ENCODE assay signal across 11 mouse cellular contexts in the genomic region with DNA sequence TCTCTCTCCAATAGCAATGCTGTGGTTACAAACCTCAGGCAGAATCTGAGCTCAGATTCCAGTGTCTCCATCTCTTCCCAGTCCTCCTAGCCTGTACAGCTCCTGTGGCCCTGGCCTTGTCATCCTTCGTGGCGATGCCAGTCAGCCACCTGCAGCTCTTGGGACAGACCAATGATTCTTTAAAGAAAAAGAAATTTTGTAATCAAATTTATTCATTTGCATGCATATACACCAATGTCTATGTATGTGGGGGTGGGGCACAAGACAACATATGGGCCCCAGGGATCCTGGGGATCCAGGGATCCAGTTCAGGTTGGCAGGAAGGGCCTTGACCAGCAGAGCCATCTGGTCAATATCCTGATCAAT. TPM values are rescaled to one million over a fixed set of nuclear protein-coding genes. Genes with fewer than 3 reads are reported as not detected.
A peak's percentile ranks its signal among the peaks of the same experiment; 100 is the strongest.
DNase-seq lines count a peak whose midpoint lies in the region; ATAC-seq and TF ChIP-seq lines count a peak whose summit lies in the region.
"Had no signal": no experiment of that assay in that cellular context is flagged by ENCODE, and none has a peak within 500 bp of the region (broad histone marks: within the 10 kb centered on the region; RNA-seq: fewer than 3 reads in every experiment).

No protein-coding gene starts in this region.

- H3K27ac ChIP-seq in left cerebral cortex, adult 2 months = peak overlapping the region; percentile 69
- peak overlapping the region; percentile 100 for H3K27ac ChIP-seq in hindbrain, embryonic 13.5 days

- H3K9me3 ChIP-seq in hindbrain, embryonic 13.5 days = no peaks in the 10 kb centered on the region
- H3K9me3 ChIP-seq: megakaryocyte, embryonic 14.5 days had no signal

- H3K9ac ChIP-seq in hindbrain, embryonic 13.5 days = no peak overlapping the region

- intact Hi-C loops in left cerebral cortex, adult 2 months (cut with DNase I) = loop anchor here (2.0 kb wide), 1 partner anchor 30 kb away; no protein-coding TSS in a partner anchor
- intact Hi-C loops in left cerebral cortex, postnatal 14 days (cut with DNase I) = no loop called here

- no peaks in the 10 kb centered on the region for H3K36me3 ChIP-seq in hindbrain, embryonic 13.5 days
- H3K36me3 ChIP-seq in myocyte (ENCODE audit: control insufficient read depth, insufficient read depth) = no peaks in the 10 kb centered on the region

- no peak for ATAC-seq in hindbrain, embryonic 13.5 days (ENCODE audit: low FRiP score)

- no peaks in the 10 kb centered on the region for H3K27me3 ChIP-seq in hindbrain, embryonic 13.5 days
- no peaks in the 10 kb centered on the region for H3K27me3 ChIP-seq in myocyte (ENCODE audit: control insufficient read depth, insufficient read depth, insufficient read length)
- H3K27me3 ChIP-seq: megakaryocyte, embryonic 14.5 days had no signal

- no peak overlapping the region for H3ac ChIP-seq in myocyte (ENCODE audit: control insufficient read depth, insufficient read length)

- H3K4me1 ChIP-seq in hindbrain, embryonic 13.5 days (replicated peaks) = peaks cover 72% of the 10 kb centered on the region

- TF ChIP-seq POLR2A in myocyte (IDR thresholded peaks at IDR 0.05; ENCODE audit: insufficient read length, low read depth) = no peak

- H3K79me2 ChIP-seq in myocyte (ENCODE audit: control insufficient read depth, insufficient read depth) = peaks cover 2% of the 10 kb centered on the region

- 81% methylated on average over 2 of the region's 2 CpGs for WGBS in hindbrain, embryonic 13.5 days

- peak; percentile 43 for DNase-seq in cerebellum, adult 9-10 months
- DNase-seq in cerebellum, postnatal 4 days (ENCODE audit: low spot score in 2 of 2) = no peak
- no peak for DNase-seq in left cerebral cortex, adult 2 months (ENCODE audit: extremely low spot score in 1 of 2, low spot score in 2 of 2)
- DNase-seq in left cerebral cortex, postnatal 14 days (ENCODE audit: low spot score in 2 of 2) = no peak
- DNase-seq in thymus, postnatal 14 days = no peak
- DNase-seq in left cerebral cortex, adult 18-20 months (ENCODE audit: low spot score in 2 of 2) = no peak
- DNase-seq: cerebellum, postnatal 36 days; liver had no signal

- TF ChIP-seq CTCF in left cerebral cortex, adult 2 months (IDR thresholded peaks at IDR 0.05) = no peak

- H3K4me3 ChIP-seq in left cerebral cortex, adult 2 months = no peak overlapping the region
- H3K4me3 ChIP-seq in hindbrain, embryonic 13.5 days = no peak overlapping the region
- no peak overlapping the region for H3K4me3 ChIP-seq in myocyte
- H3K4me3 ChIP-seq: megakaryocyte, embryonic 14.5 days had no signal

- H3K4me2 ChIP-seq in hindbrain, embryonic 13.5 days = no peak overlapping the region
- peak overlapping the region; percentile 61 for H3K4me2 ChIP-seq in myocyte (ENCODE audit: low read depth)

TF ChIP-seq in myocyte, 11 proteins besides CTCF, POLR2A, EP300 and RAD21:
- TF ChIP-seq TCF3 (IDR thresholded peaks at IDR 0.05; ENCODE audit: insufficient read length, low read depth) = no peak
- no peak for TF ChIP-seq REST (IDR thresholded peaks at IDR 0.05; ENCODE audit: insufficient read depth, insufficient read length)
- no peak for TF ChIP-seq SRF (IDR thresholded peaks at IDR 0.05; ENCODE audit: control insufficient read depth, insufficient read length, low read depth)
- no peak for TF ChIP-seq CEBPB (IDR thresholded peaks at IDR 0.05; ENCODE audit: insufficient read depth, poor library complexity, severe bottlenecking)
- TF ChIP-seq USF1 (IDR thresholded peaks at IDR 0.05; ENCODE audit: low read depth) = no peak
- no peak for TF ChIP-seq E2F4 (IDR thresholded peaks at IDR 0.05; ENCODE audit: insufficient read depth)
TF ChIP-seq in myocyte: peak in this region for 0.

RNA-seq across cellular contexts. Expression of gene Irf2bpl, which starts 57.4 kb away (rescaled TPM):
- 10 to 100 TPM; 74.3 to 80.8 TPM for total RNA-seq in left cerebral cortex, adult 2 months (2021)
- 10 to 100 TPM; 74.0 to 78.2 TPM for total RNA-seq in left cerebral cortex, postnatal 14 days (2021)
- 66.4 and 70.0 TPM in 2 replicates for polyA plus RNA-seq in hindbrain, embryonic 13.5 days (2015; fragmentation: Nextera tagmentation; extraction: Ambion mirVana)
- polyA plus RNA-seq in myocyte (2012; fragmentation: generic; extraction: Trizol) = 59.1 TPM
- total RNA-seq in left cerebral cortex, adult 18-20 months (2021) = 10 to 100 TPM; 91.6 to 93.6 TPM
